Mouse (Mus musculus) spleen, adult 12 weeks (tissue): ENCODE data around the gene Syf2.

Source experiments
- DNase-seq: peaks from one replicate; pipeline ENCODE4 v3.0.0; 2022; ENCODE audit warnings: low spot score

Syf2 gene

GRCm38 (mm10) chr4:134975261-134975928, 44.7 kb downstream of the Syf2 start:
- no peak for DNase-seq

- no peak for DNase-seq
Observed at GRCm38 (mm10) chr4:134975929-134976308, 45.2 kb downstream of the Syf2 start.

- no peak for DNase-seq
Observed at GRCm38 (mm10) chr4:134978930-134979329, 48.2 kb downstream of the Syf2 start.

- DNase-seq = peak; percentile 79
Observed at GRCm38 (mm10) chr4:134981959-134982431, 51.3 kb downstream of the Syf2 start.

GRCm38 (mm10) chr4:134983136-134983535, 52.4 kb downstream of the Syf2 start:
- no peak for DNase-seq

DNA sequence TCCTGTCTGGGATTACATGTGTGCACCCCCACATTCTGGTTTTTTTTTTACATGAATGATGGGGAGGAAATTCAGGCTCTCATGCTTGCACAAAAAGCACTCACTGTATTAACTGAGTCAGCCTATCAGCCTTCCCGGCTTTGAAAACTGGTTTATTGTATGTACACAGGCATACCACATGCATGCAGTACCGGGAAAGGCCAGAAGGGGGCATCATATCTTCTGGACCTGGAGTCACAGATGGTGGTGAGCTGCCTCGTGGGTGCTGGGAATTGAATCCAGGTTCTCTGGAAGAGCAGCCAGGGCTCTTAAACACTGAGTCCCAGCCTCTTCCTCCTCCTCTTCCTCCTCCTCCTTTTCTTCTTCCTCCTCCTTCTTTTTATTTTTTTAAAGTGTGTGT, 53.9 kb downstream of the Syf2 start:
- DNase-seq = no peak

GRCm38 (mm10) chr4:134985626-134986335, 55.1 kb downstream of the Syf2 start:
- DNase-seq = no peak

DNA sequence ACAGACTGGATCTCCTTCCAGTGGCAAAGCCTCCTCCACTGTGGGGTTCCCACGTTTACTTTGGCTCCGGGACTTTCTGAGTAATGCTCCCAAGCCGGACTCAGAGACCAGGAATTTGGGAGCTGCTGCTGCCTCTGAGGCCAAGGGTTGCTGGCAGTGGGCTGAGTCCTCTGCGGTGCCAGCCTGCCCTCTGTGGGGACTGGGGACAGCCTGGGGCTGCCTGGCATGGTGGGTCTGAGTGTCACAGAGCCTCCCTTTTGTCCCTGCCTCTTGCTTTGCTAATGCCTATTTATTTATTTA, 55.6 kb downstream of the Syf2 start:
- no peak for DNase-seq

GRCm38 (mm10) chr4:134986963-134987362, 56.3 kb downstream of the Syf2 start:
- no peak for DNase-seq
